Mouse (Mus musculus) neutrophil, adult 5-6 weeks (primary cell): Measurements from ENCODE around the gene Tmem217. TPM values are rescaled to one million over a fixed set of nuclear protein-coding genes. Genes with fewer than 3 reads are reported as not detected.

Source experiments
- total RNA-seq: library from RNA; stranded (forward); fragments of 200-1000 nt; gene quantifications from 2 replicates; pipeline ENCODE4 v1.2.3, GENCODE M21; 2017

Tmem217 gene
- total RNA-seq, 1 experiment from 2014 or later, result not detected

Other genes with a start within 250 kb of the Tmem217 start
- 151 and 159 TPM in 2 replicates for gene Pi16, start 234.7 kb downstream of the Tmem217 start, total RNA-seq
- 65.8 and 67.3 TPM in 2 replicates for gene Mtch1, start 204.5 kb downstream of the Tmem217 start, total RNA-seq
- gene Fgd2, start 191.5 kb downstream of the Tmem217 start, total RNA-seq, result 184 and 192 TPM in 2 replicates
- gene Pim1, start 61.6 kb downstream of the Tmem217 start, total RNA-seq, result 632 and 640 TPM in 2 replicates
- gene Gm17657, start 2.7 kb downstream of the Tmem217 start, total RNA-seq, result not detected in 2 replicates
- gene Tbc1d22b, start 2.6 kb downstream of the Tmem217 start, total RNA-seq, result 9.8 and 9.9 TPM in 2 replicates
- 42.8 and 51.9 TPM in 2 replicates for gene Rnf8, start 62.4 kb upstream of the Tmem217 start, total RNA-seq
- 29.8 and 31.2 TPM in 2 replicates for gene Gm28043, start 62.5 kb upstream of the Tmem217 start, total RNA-seq
- 499 and 528 TPM in 2 replicates for gene Cmtr1, start 108.2 kb upstream of the Tmem217 start, total RNA-seq
- 9.7 and 16.4 TPM in 2 replicates for gene Ccdc167, start 164.7 kb upstream of the Tmem217 start, total RNA-seq